Mouse (Mus musculus): Measurements from ENCODE around the gene Robo4. TPM values are rescaled to one million over a fixed set of nuclear protein-coding genes. Genes with fewer than 3 reads are reported as not detected.

Robo4 gene
- polyA plus RNA-seq, 1 experiment from 2014 or later = 6.2 TPM

DNA sequence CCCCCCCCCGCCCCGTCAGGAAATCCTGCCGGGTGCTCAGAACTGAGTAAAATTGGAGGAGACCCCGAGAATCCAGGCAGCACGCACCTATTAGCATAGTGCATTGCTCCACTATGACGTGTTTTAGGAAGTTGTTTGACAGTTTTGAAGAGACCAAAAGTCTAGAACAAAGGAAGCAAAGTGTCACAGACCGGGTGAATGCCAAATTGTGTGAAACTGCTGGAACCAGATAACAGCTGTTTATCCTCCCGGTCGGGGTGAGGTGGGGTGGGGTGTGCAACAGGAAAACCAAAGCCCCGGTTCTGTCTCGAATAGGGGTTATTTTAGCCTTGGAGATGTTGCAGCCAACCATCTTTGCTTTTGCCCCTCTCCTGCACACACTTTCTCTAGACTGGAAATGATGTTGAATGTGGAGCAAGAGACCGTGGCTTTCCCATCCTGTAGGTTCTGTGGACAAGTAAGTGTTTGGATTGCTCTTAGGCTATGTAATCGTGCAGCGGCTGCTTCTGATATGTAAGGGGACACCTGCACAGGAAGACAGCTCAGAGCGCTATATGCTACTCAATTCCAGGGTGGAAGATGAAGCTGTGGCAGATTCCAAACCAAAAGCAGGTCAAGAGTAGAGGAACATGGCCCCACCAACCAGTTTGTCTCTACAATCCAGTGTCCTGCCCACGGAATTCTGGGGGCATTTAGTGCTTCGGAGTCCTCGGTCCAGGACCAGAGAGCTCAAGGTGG is 32.3 kb downstream of the Robo4 start:
- WGBS = 2% methylated on average over 18 of the region's 18 CpGs
- peaks cover 55% of the 10 kb centered on the region for H3K4me1 ChIP-seq (replicated peaks)
- H3K9me3 ChIP-seq = no peaks in the 10 kb centered on the region
- H3K4me2 ChIP-seq = peak overlapping the region; percentile 70
- no peak for ATAC-seq (ENCODE audit: low read depth)
- H3K4me3 ChIP-seq = peak overlapping the region; percentile 41; the same call in 1 of the 2 replicates
- peaks cover 73% of the 10 kb centered on the region for H3K27me3 ChIP-seq
- H3K9ac ChIP-seq = peak overlapping the region; percentile 41; the same call in 1 of the 2 replicates
- H3K36me3 ChIP-seq = no peaks in the 10 kb centered on the region
- no peak overlapping the region for H3K27ac ChIP-seq (replicated peaks)

DNA sequence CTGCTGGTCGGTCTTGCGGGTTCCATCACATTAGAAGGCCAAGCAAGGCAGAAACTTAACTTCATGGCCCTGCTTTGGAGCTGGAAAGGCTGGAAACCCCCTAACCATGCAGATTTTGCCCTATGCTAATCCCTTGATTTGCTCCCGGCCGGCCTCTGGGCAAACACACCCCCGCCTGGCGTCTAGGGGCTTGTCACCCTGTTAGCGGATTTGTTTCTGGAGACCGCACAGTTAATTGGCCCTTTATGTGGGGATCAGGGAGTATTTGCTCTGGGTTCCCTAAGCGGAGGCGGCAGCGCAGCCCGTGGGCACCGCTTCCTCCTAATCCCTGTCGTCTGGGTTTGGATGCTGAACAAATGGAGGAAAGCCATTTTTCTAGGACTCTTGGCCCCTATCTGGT is 33.2 kb downstream of the Robo4 start:
- Histone ChIP-seq H3K9me3 (no peaks in the 10 kb centered on the region), H3K27ac (replicated peaks) (no peak overlapping the region), H3K36me3 (no peaks in the 10 kb centered on the region), H3K27me3 (peaks cover 67% of the 10 kb centered on the region), H3K9ac (no peak overlapping the region), H3K4me2 (no peak overlapping the region; the same call in 1 of the 2 replicates), H3K4me3 (no peak overlapping the region), H3K4me1 (replicated peaks) (peaks cover 46% of the 10 kb centered on the region)
- no peak for ATAC-seq (ENCODE audit: low read depth)
- WGBS = under 1% methylated on average over 14 of the region's 14 CpGs

- no peaks in the 10 kb centered on the region for H3K36me3 ChIP-seq
- no peak overlapping the region for H3K4me2 ChIP-seq
- no peak overlapping the region for H3K4me3 ChIP-seq
- no peak overlapping the region for H3K9ac ChIP-seq
- no peak for ATAC-seq (ENCODE audit: low read depth)
- H3K27ac ChIP-seq (replicated peaks) = no peak overlapping the region
- peaks cover 62% of the 10 kb centered on the region for H3K27me3 ChIP-seq
- peaks cover 45% of the 10 kb centered on the region for H3K4me1 ChIP-seq (replicated peaks)
- 8% methylated on average over 4 of the region's 4 CpGs for WGBS
- H3K9me3 ChIP-seq = no peaks in the 10 kb centered on the region
Measured at GRCm38 (mm10) chr9:37435616-37436015, 33.9 kb downstream of the Robo4 start.

GRCm38 (mm10) chr9:37437772-37438735 is 36.4 kb downstream of the Robo4 start:
- ATAC-seq (ENCODE audit: low read depth) = peak; percentile 87
- H3K27me3 ChIP-seq = peaks cover 37% of the 10 kb centered on the region
- H3K36me3 ChIP-seq = no peaks in the 10 kb centered on the region
- H3K4me1 ChIP-seq (replicated peaks) = peaks cover 24% of the 10 kb centered on the region
- H3K27ac ChIP-seq (replicated peaks) = peak overlapping the region; percentile 54; the same call in 1 of the 2 replicates
- H3K9ac ChIP-seq = no peak overlapping the region
- no peak overlapping the region for H3K4me3 ChIP-seq
- H3K9me3 ChIP-seq = no peaks in the 10 kb centered on the region
- H3K4me2 ChIP-seq = no peak overlapping the region
- WGBS = 27% methylated on average over 3 of the region's 3 CpGs

GRCm38 (mm10) chr9:37452401-37452800 is 50.7 kb downstream of the Robo4 start:
- H3K27me3 ChIP-seq = peaks cover 73% of the 10 kb centered on the region
- ATAC-seq (ENCODE audit: low read depth) = no peak
- H3K36me3 ChIP-seq = no peaks in the 10 kb centered on the region
- H3K4me2 ChIP-seq = no peak overlapping the region
- no peak overlapping the region for H3K9ac ChIP-seq
- 0% methylated on average over 5 of the region's 5 CpGs for WGBS
- peaks cover 59% of the 10 kb centered on the region for H3K4me1 ChIP-seq (replicated peaks)
- no peak overlapping the region for H3K4me3 ChIP-seq
- H3K27ac ChIP-seq (replicated peaks) = peak overlapping the region; percentile 67
- H3K9me3 ChIP-seq = no peaks in the 10 kb centered on the region

DNA sequence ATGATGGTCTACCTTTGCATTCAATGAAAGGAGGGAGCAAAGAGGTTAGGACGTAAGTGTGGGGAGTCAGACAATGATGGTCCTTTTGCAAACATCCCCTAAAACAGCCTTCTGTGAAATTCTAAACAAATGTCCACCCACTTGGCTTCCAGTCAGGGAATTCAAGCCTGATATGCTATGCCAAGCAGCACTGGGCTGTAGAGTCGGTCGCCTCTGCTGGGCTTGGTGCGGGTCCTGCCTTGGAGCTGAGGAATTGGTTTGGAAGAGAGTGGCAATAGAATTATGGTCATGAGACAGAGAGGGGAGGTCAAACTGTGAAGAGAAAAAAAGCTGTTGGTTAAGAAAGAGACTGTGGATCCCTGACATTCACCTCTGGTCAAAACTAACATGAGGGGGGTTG is 51.6 kb downstream of the Robo4 start:
- Histone ChIP-seq H3K4me2 (no peak overlapping the region), H3K9me3 (no peaks in the 10 kb centered on the region), H3K27me3 (peaks cover 78% of the 10 kb centered on the region), H3K4me1 (replicated peaks) (peaks cover 68% of the 10 kb centered on the region), H3K27ac (replicated peaks) (peak overlapping the region; percentile 33), H3K9ac (no peak overlapping the region), H3K4me3 (no peak overlapping the region), H3K36me3 (no peaks in the 10 kb centered on the region)
- 22% methylated on average over 4 of the region's 4 CpGs for WGBS
- no peak for ATAC-seq (ENCODE audit: low read depth)

GRCm38 (mm10) chr9:37454011-37454492 is 52.4 kb downstream of the Robo4 start:
- H3K27ac ChIP-seq (replicated peaks) = peak overlapping the region; percentile 42
- no peaks in the 10 kb centered on the region for H3K36me3 ChIP-seq
- H3K27me3 ChIP-seq = peaks cover 81% of the 10 kb centered on the region
- no peak overlapping the region for H3K4me2 ChIP-seq
- WGBS = 2% methylated on average over 6 of the region's 6 CpGs
- ATAC-seq (ENCODE audit: low read depth) = peak; percentile 67
- peaks cover 76% of the 10 kb centered on the region for H3K4me1 ChIP-seq (replicated peaks)
- no peaks in the 10 kb centered on the region for H3K9me3 ChIP-seq
- no peak overlapping the region for H3K4me3 ChIP-seq
- no peak overlapping the region for H3K9ac ChIP-seq

GRCm38 (mm10) chr9:37454991-37455390 is 53.3 kb downstream of the Robo4 start:
- Histone ChIP-seq H3K4me2 (no peak overlapping the region), H3K9ac (no peak overlapping the region), H3K4me3 (no peak overlapping the region), H3K27ac (replicated peaks) (peak overlapping the region; percentile 42), H3K9me3 (no peaks in the 10 kb centered on the region), H3K4me1 (replicated peaks) (peaks cover 85% of the 10 kb centered on the region), H3K36me3 (no peaks in the 10 kb centered on the region), H3K27me3 (peaks cover 87% of the 10 kb centered on the region)
- WGBS = 0% methylated on average over 3 of the region's 3 CpGs
- no peak for ATAC-seq (ENCODE audit: low read depth)

- Histone ChIP-seq H3K4me2 (peak overlapping the region; percentile 88), H3K4me1 (replicated peaks) (peaks cover 94% of the 10 kb centered on the region), H3K36me3 (no peaks in the 10 kb centered on the region), H3K9ac (peak overlapping the region; percentile 49; the same call in 1 of the 2 replicates), H3K27ac (replicated peaks) (peak overlapping the region; percentile 94), H3K4me3 (peak overlapping the region; percentile 22), H3K27me3 (peaks cover 85% of the 10 kb centered on the region), H3K9me3 (no peaks in the 10 kb centered on the region)
- ATAC-seq (ENCODE audit: low read depth) = no peak
- WGBS = 3% methylated on average over 8 of the region's 8 CpGs
Measured at GRCm38 (mm10) chr9:37455868-37456267, 54.2 kb downstream of the Robo4 start.

DNA sequence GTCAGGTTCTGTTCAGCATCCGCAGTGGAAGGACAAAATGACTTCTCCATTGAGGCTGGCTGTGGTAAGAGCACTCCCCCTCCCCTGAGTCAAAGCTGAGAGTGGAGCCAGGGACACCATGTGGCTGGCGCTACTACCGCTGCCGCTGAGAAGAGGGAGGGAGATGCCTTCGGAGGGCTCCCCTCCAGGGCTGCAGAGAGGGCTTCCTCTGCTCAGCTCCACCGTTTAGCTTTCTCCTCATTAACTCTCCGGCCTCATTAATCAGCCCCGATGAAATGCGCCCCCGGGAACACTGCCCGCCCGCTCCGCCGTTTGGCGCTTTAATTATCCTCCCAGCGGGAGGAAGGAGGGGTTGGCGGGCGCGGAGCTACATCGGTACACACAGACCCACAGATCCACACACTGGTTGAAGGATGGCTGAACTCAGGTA is 54.8 kb downstream of the Robo4 start:
- Histone ChIP-seq H3K4me1 (replicated peaks) (peaks cover 96% of the 10 kb centered on the region), H3K9ac (peak overlapping the region; percentile 49; the same call in 1 of the 2 replicates)
- under 1% methylated on average over 17 of the region's 20 CpGs for WGBS

GRCm38 (mm10) chr9:37457151-37457550 is 55.5 kb downstream of the Robo4 start:
- Histone ChIP-seq H3K27ac (replicated peaks) (peak overlapping the region; percentile 94), H3K4me1 (replicated peaks) (peaks cover 96% of the 10 kb centered on the region), H3K9ac (no peak overlapping the region), H3K4me2 (peak overlapping the region; percentile 88), H3K9me3 (no peaks in the 10 kb centered on the region), H3K4me3 (no peak overlapping the region), H3K27me3 (peaks cover 85% of the 10 kb centered on the region), H3K36me3 (no peaks in the 10 kb centered on the region)
- 34% methylated on average over 1 of the region's 1 CpGs for WGBS
- no peak for ATAC-seq (ENCODE audit: low read depth)

More for the DNA sequence above, 54.8 kb downstream of the Robo4 start:
- peak overlapping the region; percentile 22 for H3K4me3 ChIP-seq
- H3K27ac ChIP-seq (replicated peaks) = peak overlapping the region; percentile 94
- ATAC-seq (ENCODE audit: low read depth) = peak; percentile 79
- H3K9me3 ChIP-seq = no peaks in the 10 kb centered on the region
- no peaks in the 10 kb centered on the region for H3K36me3 ChIP-seq
- H3K4me2 ChIP-seq = peak overlapping the region; percentile 88
- peaks cover 84% of the 10 kb centered on the region for H3K27me3 ChIP-seq

DNA sequence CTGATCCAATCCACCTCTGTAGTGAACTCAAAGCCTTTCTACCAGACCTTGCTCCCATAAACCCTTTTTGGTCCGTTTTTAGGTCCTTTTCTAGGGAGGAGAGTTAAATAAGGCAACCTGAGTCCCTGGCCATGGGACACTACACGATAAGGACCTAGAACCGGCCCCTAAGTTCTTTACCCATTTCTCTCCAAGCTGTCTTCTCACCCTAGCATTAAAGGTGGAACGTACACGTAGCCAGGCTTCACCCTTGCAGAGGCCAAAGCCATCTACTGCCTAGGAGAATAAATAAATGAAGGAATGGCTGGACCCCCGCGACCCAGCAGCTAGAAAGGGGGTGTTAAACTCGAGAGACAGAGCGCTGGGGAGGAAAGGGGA is 58.0 kb downstream of the Robo4 start:
- Histone ChIP-seq H3K27me3 (peaks cover 76% of the 10 kb centered on the region), H3K4me3 (peak overlapping the region; percentile 55), H3K27ac (replicated peaks) (peak overlapping the region; percentile 94), H3K4me2 (peak overlapping the region; percentile 88), H3K36me3 (no peaks in the 10 kb centered on the region), H3K9me3 (no peaks in the 10 kb centered on the region), H3K4me1 (replicated peaks) (peaks cover 73% of the 10 kb centered on the region), H3K9ac (peak overlapping the region; percentile 83)
- under 1% methylated on average over 9 of the region's 9 CpGs for WGBS
- no peak for ATAC-seq (ENCODE audit: low read depth)

Measured in neural tube, embryonic 13.5 days (tissue).